Mouse (Mus musculus): ENCODE measurements at regions not wholly inside any gene's neighbourhood (a gene's known extent, or its start where the extent isn't known, plus 50 kb on each side); places are given as distances from the start of the nearest gene placed in this dataset.
A peak's percentile ranks its signal among the peaks of the same experiment; 100 is the strongest.

DNA sequence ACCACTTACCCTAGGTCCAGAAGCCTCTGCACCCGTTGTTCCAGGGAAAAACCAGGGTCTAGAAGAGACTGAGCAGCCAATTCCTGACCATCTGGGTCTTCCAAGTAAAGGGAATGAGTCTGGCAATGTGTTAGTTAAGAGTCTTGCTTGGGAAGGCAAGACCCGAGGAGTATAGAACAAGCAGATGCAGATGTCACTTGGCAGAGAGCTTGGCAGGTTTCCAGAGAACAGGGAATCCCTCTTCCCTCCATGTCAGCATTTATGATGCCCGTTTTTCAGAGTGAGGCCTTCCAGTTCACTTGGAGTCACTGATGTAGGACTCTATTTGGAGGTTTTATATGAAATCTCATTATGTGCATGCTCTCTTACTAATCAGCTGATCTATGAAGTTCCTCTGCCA is 231.1 kb downstream of the Bcl2 start:
- Histone ChIP-seq H3K4me2 (replicated peaks; ENCODE audit: low read depth, low read length, severe bottlenecking) (no peak overlapping the region), H3K9me3 (ENCODE audit: control insufficient read depth, low read length) (no peaks in the 10 kb centered on the region), H3K27ac (replicated peaks; ENCODE audit: low read depth, low read length) (no peak overlapping the region), H3K9ac (ENCODE audit: low read depth, low read length, severe bottlenecking) (no peak overlapping the region), H3K4me1 (ENCODE audit: control insufficient read depth, insufficient read depth, low read length) (no peaks in the 10 kb centered on the region), H3K27me3 (ENCODE audit: control insufficient read depth, insufficient read depth, low read length) (no peaks in the 10 kb centered on the region), H3K36me3 (ENCODE audit: control insufficient read depth, insufficient read depth, low read length) (no peaks in the 10 kb centered on the region), H3K4me3 (replicated peaks; ENCODE audit: low read length) (no peak overlapping the region)
- no peak for ATAC-seq (ENCODE audit: low FRiP score, low read depth)
- 48% methylated on average over 3 of the region's 3 CpGs for WGBS
- no peak for TF ChIP-seq POLR2A (IDR thresholded peaks at IDR 0.05; ENCODE audit: borderline replicate concordance, extremely low read depth, insufficient read depth, insufficient read length)
- DNase-seq (ENCODE audit: low spot score): peak; percentile 27

DNA sequence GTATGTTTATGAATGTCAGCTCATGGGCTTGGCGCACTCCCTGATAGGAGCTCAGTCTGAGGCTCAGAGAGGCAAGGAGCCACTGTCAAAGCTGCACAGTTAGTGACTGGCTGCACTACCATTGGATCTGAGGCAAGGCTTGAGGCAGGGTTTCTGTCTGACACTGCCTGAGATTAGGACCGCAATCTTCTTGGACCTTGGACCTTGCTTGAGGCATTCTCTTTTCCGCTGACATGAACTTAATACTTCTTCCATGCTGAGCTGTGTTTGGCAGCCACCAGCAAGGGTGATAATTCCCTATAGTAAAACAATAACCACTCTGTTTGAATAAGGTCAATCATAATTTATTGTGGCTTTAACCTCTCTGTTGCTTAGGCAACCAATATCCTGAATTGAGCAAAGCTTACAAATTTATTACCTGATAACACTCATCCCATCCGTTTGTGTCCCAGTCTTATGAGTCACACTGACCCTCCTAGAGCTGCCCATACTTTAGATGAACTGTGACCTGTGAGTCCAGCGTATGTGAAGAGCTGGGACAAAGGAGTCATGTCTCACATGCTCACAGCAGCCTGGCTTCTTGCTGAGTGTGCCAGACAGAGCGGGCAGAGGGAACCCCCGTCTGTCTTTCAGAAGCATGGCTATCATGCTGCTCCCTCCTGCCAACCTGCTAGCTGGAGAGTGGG is 236.3 kb downstream of the Bcl2 start:
- TF ChIP-seq POLR2A (IDR thresholded peaks at IDR 0.05; ENCODE audit: borderline replicate concordance, extremely low read depth, insufficient read depth, insufficient read length): no peak
- no peaks in the 10 kb centered on the region for H3K4me1 ChIP-seq (ENCODE audit: control insufficient read depth, insufficient read depth, low read length)
- H3K27ac ChIP-seq (replicated peaks; ENCODE audit: low read depth, low read length): no peak overlapping the region
- H3K27me3 ChIP-seq (ENCODE audit: control insufficient read depth, insufficient read depth, low read length): no peaks in the 10 kb centered on the region
- 74% methylated on average over 7 of the region's 7 CpGs for WGBS
- H3K9ac ChIP-seq (ENCODE audit: low read depth, low read length, severe bottlenecking): no peak overlapping the region
- no peaks in the 10 kb centered on the region for H3K9me3 ChIP-seq (ENCODE audit: control insufficient read depth, low read length)
- H3K4me3 ChIP-seq (replicated peaks; ENCODE audit: low read length): no peak overlapping the region
- ATAC-seq (ENCODE audit: low FRiP score, low read depth) (no peak), DNase-seq (ENCODE audit: low spot score) (no peak)
- no peaks in the 10 kb centered on the region for H3K36me3 ChIP-seq (ENCODE audit: control insufficient read depth, insufficient read depth, low read length)
- no peak overlapping the region for H3K4me2 ChIP-seq (replicated peaks; ENCODE audit: low read depth, low read length, severe bottlenecking)

DNA sequence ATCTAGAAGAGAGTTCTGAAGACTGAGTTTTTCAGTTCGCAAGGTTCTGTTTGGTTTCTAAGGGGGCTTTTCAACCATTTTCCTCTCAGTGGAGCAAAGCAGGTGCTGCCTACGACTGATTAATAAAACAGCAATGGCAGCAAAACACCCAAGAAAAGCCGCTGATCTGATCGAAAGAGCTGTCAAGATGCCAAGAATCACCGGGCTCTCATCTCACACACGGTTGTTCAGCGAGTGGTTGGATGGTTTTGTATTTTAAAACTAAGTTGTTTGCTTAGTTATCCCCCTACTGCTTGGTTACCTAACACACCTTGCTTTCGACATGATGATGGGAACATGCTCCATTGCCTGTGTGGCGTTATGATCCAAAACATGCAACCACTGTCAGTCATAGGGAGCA is 246.1 kb downstream of the Bcl2 start:
- Histone ChIP-seq H3K27ac (replicated peaks; ENCODE audit: low read depth, low read length) (no peak overlapping the region), H3K4me3 (replicated peaks; ENCODE audit: low read length) (no peak overlapping the region), H3K27me3 (ENCODE audit: control insufficient read depth, insufficient read depth, low read length) (no peaks in the 10 kb centered on the region), H3K4me2 (replicated peaks; ENCODE audit: low read depth, low read length, severe bottlenecking) (no peak overlapping the region), H3K9me3 (ENCODE audit: control insufficient read depth, low read length) (no peaks in the 10 kb centered on the region), H3K36me3 (ENCODE audit: control insufficient read depth, insufficient read depth, low read length) (no peaks in the 10 kb centered on the region), H3K9ac (ENCODE audit: low read depth, low read length, severe bottlenecking) (no peak overlapping the region), H3K4me1 (ENCODE audit: control insufficient read depth, insufficient read depth, low read length) (no peaks in the 10 kb centered on the region)
- 89% methylated on average over 9 of the region's 9 CpGs for WGBS
- DNase-seq (ENCODE audit: low spot score): no peak
- no peak for ATAC-seq (ENCODE audit: low FRiP score, low read depth)
- no peak for TF ChIP-seq POLR2A (IDR thresholded peaks at IDR 0.05; ENCODE audit: borderline replicate concordance, extremely low read depth, insufficient read depth, insufficient read length)

DNA sequence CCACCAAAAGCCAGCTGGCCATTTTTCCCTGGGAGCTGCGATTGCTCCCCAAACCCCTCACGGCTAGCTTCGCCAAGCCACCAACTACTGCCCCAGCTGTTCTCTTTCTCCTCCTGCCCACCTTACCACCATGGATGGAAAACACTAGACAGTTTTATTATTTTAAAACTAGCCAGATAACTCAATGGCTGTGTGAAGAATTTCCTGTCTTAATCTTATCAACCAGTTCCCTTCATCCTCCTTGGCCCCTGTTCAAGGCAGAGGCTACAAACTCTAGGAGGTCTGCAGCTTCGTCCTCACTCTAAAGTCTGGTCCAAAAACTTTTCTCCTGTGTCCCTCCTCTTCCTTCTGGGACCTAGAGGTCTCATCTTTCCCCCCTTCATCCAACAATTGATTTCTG is 247.4 kb downstream of the Bcl2 start:
- no peak overlapping the region for H3K4me2 ChIP-seq (replicated peaks; ENCODE audit: low read depth, low read length, severe bottlenecking)

DNA sequence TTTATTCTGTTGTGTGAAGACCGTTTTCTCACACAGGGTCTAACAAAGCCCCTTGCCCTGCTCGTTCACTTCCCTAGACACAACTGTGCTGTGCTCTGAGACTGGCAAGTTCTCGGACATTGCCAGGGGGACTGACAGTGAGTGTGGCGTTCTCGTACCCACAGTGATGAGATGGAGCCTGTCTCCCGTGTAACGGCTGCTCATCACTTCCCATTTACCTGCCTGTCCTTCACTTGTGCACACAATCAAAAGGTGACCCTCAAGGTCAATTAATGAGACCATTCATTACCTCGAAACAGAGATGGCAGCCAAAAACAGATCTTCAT is 248.1 kb downstream of the Bcl2 start:
- ATAC-seq (ENCODE audit: low FRiP score, low read depth): no peak
- DNase-seq (ENCODE audit: low spot score): no peak
- Histone ChIP-seq H3K36me3 (ENCODE audit: control insufficient read depth, insufficient read depth, low read length) (no peaks in the 10 kb centered on the region), H3K9me3 (ENCODE audit: control insufficient read depth, low read length) (no peaks in the 10 kb centered on the region), H3K9ac (ENCODE audit: low read depth, low read length, severe bottlenecking) (no peak overlapping the region), H3K4me1 (ENCODE audit: control insufficient read depth, insufficient read depth, low read length) (no peaks in the 10 kb centered on the region), H3K4me2 (replicated peaks; ENCODE audit: low read depth, low read length, severe bottlenecking) (no peak overlapping the region), H3K4me3 (replicated peaks; ENCODE audit: low read length) (no peak overlapping the region), H3K27me3 (ENCODE audit: control insufficient read depth, insufficient read depth, low read length) (no peaks in the 10 kb centered on the region), H3K27ac (replicated peaks; ENCODE audit: low read depth, low read length) (no peak overlapping the region)
- no peak for TF ChIP-seq POLR2A (IDR thresholded peaks at IDR 0.05; ENCODE audit: borderline replicate concordance, extremely low read depth, insufficient read depth, insufficient read length)
- WGBS: 50% methylated on average over 8 of the region's 8 CpGs

More for the DNA sequence above, 247.4 kb downstream of the Bcl2 start:
- no peak for TF ChIP-seq POLR2A (IDR thresholded peaks at IDR 0.05; ENCODE audit: borderline replicate concordance, extremely low read depth, insufficient read depth, insufficient read length)
- H3K9me3 ChIP-seq (ENCODE audit: control insufficient read depth, low read length): no peaks in the 10 kb centered on the region
- DNase-seq (ENCODE audit: low spot score): no peak
- no peaks in the 10 kb centered on the region for H3K27me3 ChIP-seq (ENCODE audit: control insufficient read depth, insufficient read depth, low read length)
- 91% methylated on average over 4 of the region's 4 CpGs for WGBS
- no peak overlapping the region for H3K4me3 ChIP-seq (replicated peaks; ENCODE audit: low read length)
- no peak for ATAC-seq (ENCODE audit: low FRiP score, low read depth)
- H3K36me3 ChIP-seq (ENCODE audit: control insufficient read depth, insufficient read depth, low read length): no peaks in the 10 kb centered on the region
- no peaks in the 10 kb centered on the region for H3K4me1 ChIP-seq (ENCODE audit: control insufficient read depth, insufficient read depth, low read length)
- no peak overlapping the region for H3K9ac ChIP-seq (ENCODE audit: low read depth, low read length, severe bottlenecking)
- H3K27ac ChIP-seq (replicated peaks; ENCODE audit: low read depth, low read length): no peak overlapping the region

Measured in limb, embryonic 14.5 days (tissue).